ENCODE assay signal across 18 mouse cellular contexts in the genomic region with DNA sequence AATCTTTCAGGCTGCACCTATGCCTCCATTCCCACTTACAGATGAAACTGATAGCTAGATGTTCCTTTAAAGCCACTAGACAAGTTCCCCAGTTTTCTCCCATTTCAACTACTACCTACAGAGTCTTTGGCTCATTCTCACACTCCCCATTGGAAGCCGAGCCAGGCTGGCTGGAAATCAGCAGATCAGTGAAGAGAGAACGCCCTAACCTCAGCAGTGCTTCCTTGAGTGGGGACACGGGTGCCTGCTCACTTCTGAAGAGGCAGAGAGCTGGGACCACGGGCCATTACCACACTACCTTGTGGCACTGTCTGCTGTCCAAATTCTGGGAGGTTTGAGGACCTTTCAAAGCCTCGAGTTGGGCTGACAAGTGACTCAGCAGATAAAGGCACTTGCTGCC. TPM values are rescaled to one million over a fixed set of nuclear protein-coding genes. Genes with fewer than 3 reads are reported as not detected.
"Had no signal": no experiment of that assay in that cellular context is flagged by ENCODE, and none has a peak within 500 bp of the region (broad histone marks: within the 10 kb centered on the region; RNA-seq: fewer than 3 reads in every experiment).

No protein-coding gene starts in this region.

- H3K27ac ChIP-seq: neural tube, embryonic 12.5 days; neural tube, embryonic 13.5 days; neural tube, embryonic 15.5 days; stomach, embryonic 15.5 days; stomach, postnatal 0 days had no signal

- H3K9ac ChIP-seq: neural tube, embryonic 12.5 days; neural tube, embryonic 13.5 days; neural tube, embryonic 15.5 days; stomach, embryonic 15.5 days had no signal

- H3K4me1 ChIP-seq: neural tube, embryonic 12.5 days; neural tube, embryonic 13.5 days; neural tube, embryonic 15.5 days; stomach, embryonic 15.5 days had no signal

- H3K4me2 ChIP-seq: neural tube, embryonic 12.5 days; neural tube, embryonic 13.5 days; neural tube, embryonic 15.5 days; stomach, embryonic 15.5 days had no signal

- H3K9me3 ChIP-seq: neural tube, embryonic 12.5 days; neural tube, embryonic 13.5 days; neural tube, embryonic 15.5 days; stomach, embryonic 15.5 days had no signal

- H3K4me3 ChIP-seq: neural tube, embryonic 12.5 days; neural tube, embryonic 13.5 days; neural tube, embryonic 15.5 days; stomach, embryonic 15.5 days had no signal

- DNase-seq: retina, postnatal 1 day; right cerebral cortex, adult 18-20 months; right cerebral cortex, postnatal 14 days; right cerebral cortex, postnatal 25 days; right cerebral cortex, postnatal 4 days; spleen, adult 18-20 months; thymus, adult 18-20 months; thymus, adult 2 months; thymus, postnatal 14 days; thymus, postnatal 25 days; thymus, postnatal 36 days had no signal

- H3K36me3 ChIP-seq: neural tube, embryonic 12.5 days; neural tube, embryonic 13.5 days; neural tube, embryonic 15.5 days; stomach, embryonic 15.5 days had no signal

- H3K27me3 ChIP-seq: neural tube, embryonic 12.5 days; neural tube, embryonic 13.5 days; neural tube, embryonic 15.5 days; stomach, embryonic 15.5 days had no signal

RNA-seq across cellular contexts. Expression of gene Disp3, which starts 11.0 kb away (rescaled TPM):
- total RNA-seq: neutrophil, adult 5-6 weeks had no signal
- polyA plus RNA-seq: thymus, postnatal 0 days had no signal
